Mouse (Mus musculus) E14TG2a.4 (cell line): ENCODE results near the gene Msx2.

Experiments
- CTCF ChIP-seq: conservative IDR thresholded peaks from 2 replicates; pipeline ENCODE4 v1.5.1; 2014; ENCODE audit warnings: low read length
- NANOG ChIP-seq: IDR thresholded peaks from 2 replicates; pipeline ENCODE4 v1.6.1; 2014; ENCODE audit warnings: borderline replicate concordance, low read length, mixed read lengths

DNA sequence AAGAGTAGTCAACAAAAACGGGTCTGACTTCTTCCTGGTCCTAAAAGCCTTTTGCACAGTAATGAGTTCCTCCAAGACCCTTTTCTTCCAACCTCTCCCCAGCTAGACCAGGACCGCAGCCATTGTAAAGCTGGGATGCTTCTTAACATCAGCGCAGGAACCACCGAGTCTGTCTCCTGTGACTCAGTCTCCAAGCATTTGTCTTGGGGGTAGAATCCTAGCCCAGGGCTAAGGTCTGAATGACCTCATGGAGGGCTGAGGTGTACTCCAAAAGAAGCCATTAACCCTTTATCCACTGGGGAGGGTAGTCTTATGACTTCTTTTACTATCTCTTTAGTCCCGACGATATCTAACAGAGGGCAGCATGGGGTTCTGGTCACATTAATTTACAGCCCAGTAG, 29.5 kb upstream of the Msx2 start:
- TF ChIP-seq CTCF (no peak), NANOG (no peak)
